Mouse (Mus musculus): ENCODE data around the gene Car15.

DNA sequence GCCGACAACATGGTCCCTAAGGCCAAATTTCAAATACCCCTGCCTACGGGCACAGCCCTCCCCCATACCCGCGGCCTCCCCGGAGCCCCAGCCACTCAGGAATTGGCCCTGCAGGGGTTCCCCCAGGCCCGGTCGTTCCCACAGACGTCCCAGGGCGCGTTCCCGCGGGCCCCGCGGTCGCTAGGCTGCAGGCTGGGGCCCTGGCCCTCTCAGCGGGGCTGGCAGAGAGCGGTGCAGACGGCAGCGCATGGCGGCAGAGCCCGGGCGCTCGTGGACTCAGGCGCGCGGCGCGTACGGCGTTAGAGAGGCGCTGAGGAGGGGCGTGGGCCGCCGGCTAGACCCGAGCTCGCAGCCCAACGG is 4.9 kb downstream of the Car15 start:
- TF ChIP-seq POLR2A (IDR thresholded peaks at IDR 0.05; ENCODE audit: low read depth, low read length), result no peak
- TF ChIP-seq CTCF (conservative IDR thresholded peaks at IDR 0.05; ENCODE audit: insufficient read depth, insufficient read length, low read depth, low read length), result no peak
